Mouse (Mus musculus) NIH3T3 (cell line): ENCODE measurements at regions not wholly inside any gene's neighbourhood (a gene's known extent, or its start where the extent isn't known, plus 50 kb on each side); places are given as distances from the start of the nearest gene placed in this dataset.
"Not testable (repeated sequence)": the region's sequence is repeated elsewhere in the genome, so short reads cannot be mapped to it uniquely, and the experiment has no call there.

Experiments
- DNase-seq: peaks from one replicate; pipeline ENCODE4 v3.0.0-alpha.2; 2012; ENCODE audit warnings: low read depth

- DNase-seq: no peak
Observed at GRCm38 (mm10) chr1:152241026-152241425, 145.5 kb downstream of the Tsen15 start.

GRCm38 (mm10) chr1:152239376-152239775 is 147.1 kb downstream of the Tsen15 start:
- no peak for DNase-seq

- DNase-seq: no peak
Observed at GRCm38 (mm10) chr1:152235212-152235792, 145.4 kb upstream of the 1700025G04Rik start.

- no peak for DNase-seq
Observed at GRCm38 (mm10) chr1:152234716-152235115, 144.8 kb upstream of the 1700025G04Rik start.

- DNase-seq: no peak
Observed at GRCm38 (mm10) chr1:152231717-152232202, 141.8 kb upstream of the 1700025G04Rik start.

GRCm38 (mm10) chr1:152229709-152230108 is 139.8 kb upstream of the 1700025G04Rik start:
- no peak for DNase-seq

- DNase-seq: peak; percentile 37
Observed at GRCm38 (mm10) chr1:152226049-152226448, 136.1 kb upstream of the 1700025G04Rik start.

- DNase-seq: no peak
Observed at GRCm38 (mm10) chr1:152223666-152224065, 133.7 kb upstream of the 1700025G04Rik start.

- DNase-seq: peak; percentile 24
Observed at GRCm38 (mm10) chr1:152220804-152221565, 131.1 kb upstream of the 1700025G04Rik start.

- not testable (repeated sequence) for DNase-seq
Observed at GRCm38 (mm10) chr1:152219752-152220151, 129.8 kb upstream of the 1700025G04Rik start.

GRCm38 (mm10) chr1:152217404-152217803 is 127.5 kb upstream of the 1700025G04Rik start:
- DNase-seq: peak; percentile 24

- no peak for DNase-seq
Observed at GRCm38 (mm10) chr1:152214376-152214775, 124.5 kb upstream of the 1700025G04Rik start.

GRCm38 (mm10) chr1:152203187-152203586 is 113.3 kb upstream of the 1700025G04Rik start:
- no peak for DNase-seq

- no peak for DNase-seq
Observed at GRCm38 (mm10) chr1:152188700-152189099, 98.8 kb upstream of the 1700025G04Rik start.

GRCm38 (mm10) chr1:152184956-152185355 is 95.0 kb upstream of the 1700025G04Rik start:
- no peak for DNase-seq

GRCm38 (mm10) chr1:152176267-152176970 is 86.5 kb upstream of the 1700025G04Rik start:
- no peak for DNase-seq

GRCm38 (mm10) chr1:152175691-152176090 is 85.8 kb upstream of the 1700025G04Rik start:
- DNase-seq: no peak

- DNase-seq: no peak
Observed at GRCm38 (mm10) chr1:152174464-152174863, 84.5 kb upstream of the 1700025G04Rik start.

GRCm38 (mm10) chr1:152171034-152171790 is 81.3 kb upstream of the 1700025G04Rik start:
- no peak for DNase-seq

- DNase-seq: no peak
Observed at GRCm38 (mm10) chr1:152170583-152170982, 80.7 kb upstream of the 1700025G04Rik start.

GRCm38 (mm10) chr1:152169508-152169907 is 79.6 kb upstream of the 1700025G04Rik start:
- no peak for DNase-seq

GRCm38 (mm10) chr1:152168284-152168683 is 78.4 kb upstream of the 1700025G04Rik start:
- DNase-seq: no peak
